Mouse (Mus musculus): ENCODE data around the gene Desi1. TPM values are rescaled to one million over a fixed set of nuclear protein-coding genes. Genes with fewer than 3 reads are reported as not detected.

Gene Desi1
- total and polyA plus RNA-seq, 3 experiments, result 10.0 to 47.3 (median 10.9) TPM

GRCm38 (mm10) chr15:81966062-81966829 is 67.4 kb downstream of the Desi1 start:
- no peak for DNase-seq (ENCODE audit: extremely low read depth)
- dilution Hi-C loops (cut with MboI; ENCODE audit: extremely low pct_ligation_motif_present, extremely low pct_unique_long_range_greater_than_20kb, low sequenced_read_pairs), result no loop called here

GRCm38 (mm10) chr15:81964980-81965545 is 68.6 kb downstream of the Desi1 start:
- dilution Hi-C loops (cut with MboI; ENCODE audit: extremely low pct_ligation_motif_present, extremely low pct_unique_long_range_greater_than_20kb, low sequenced_read_pairs), result no loop called here
- TF ChIP-seq ZNF384 (IDR thresholded peaks at IDR 0.05; ENCODE audit: low read depth, low read length), result no peak
- 0 out of 2 replicates have a peak, but pooled peaks have one; percentile 22 for TF ChIP-seq BHLHE40 (IDR thresholded peaks at IDR 0.05; ENCODE audit: low read depth, low read length)
- no peak overlapping the region for H3K4me3 ChIP-seq (replicated peaks in 1 of 3; ENCODE audit: low read depth in 2 of 3, low read length in 2 of 3, poor library complexity in 1 of 3)
- peak; percentile 40 for DNase-seq (ENCODE audit: extremely low read depth)
- H3K27me3 ChIP-seq (replicated peaks), result no peaks in the 10 kb centered on the region
- no peak overlapping the region for H3K4me2 ChIP-seq (ENCODE audit: insufficient read depth, low read depth, poor library complexity, severe bottlenecking)
- H3K79me2 ChIP-seq (replicated peaks; ENCODE audit: control insufficient read depth, extremely low read depth, insufficient read depth, poor library complexity, severe bottlenecking), result no peaks in the 10 kb centered on the region
- H3K9ac ChIP-seq (ENCODE audit: insufficient read depth, low read depth), result no peak overlapping the region
- in situ Hi-C loops (cut with MboI; ENCODE audit: low pct_ligation_motif_present, low pct_unique_long_range_greater_than_20kb, low sequenced_read_pairs), result no loop called here
- H3K4me1 ChIP-seq (ENCODE audit: control insufficient read depth in 1 of 2, insufficient read depth in 2 of 2), result peaks cover 26 to 51% of the 10 kb centered on the region in 2 experiments
- H3K9me3 ChIP-seq (replicated peaks; ENCODE audit: low read length), result peaks cover 3% of the 10 kb centered on the region
- no peaks in the 10 kb centered on the region for H3K36me3 ChIP-seq (replicated peaks in 1 of 2; ENCODE audit: control insufficient read depth in 1 of 2, insufficient read depth in 1 of 2, low read length in 1 of 2)
- H3K27ac ChIP-seq (ENCODE audit: insufficient read depth, low read depth), result no peak overlapping the region

More at GRCm38 (mm10) chr15:81966062-81966829, 67.4 kb downstream of the Desi1 start:
- peaks cover 3% of the 10 kb centered on the region for H3K9me3 ChIP-seq (replicated peaks; ENCODE audit: low read length)
- H3K79me2 ChIP-seq (replicated peaks; ENCODE audit: control insufficient read depth, extremely low read depth, insufficient read depth, poor library complexity, severe bottlenecking), result no peaks in the 10 kb centered on the region
- no peak for TF ChIP-seq TBP (conservative IDR thresholded peaks at IDR 0.05; ENCODE audit: low read depth, low read length)
- TF ChIP-seq ETS1 (conservative IDR thresholded peaks at IDR 0.05; ENCODE audit: low read depth, low read length), result no peak; the same call in 1 of the 2 replicates
- no peak for TF ChIP-seq ZC3H11A (IDR thresholded peaks at IDR 0.05; ENCODE audit: low read depth, low read length)
- no peak for TF ChIP-seq USF1 (IDR thresholded peaks at IDR 0.05; ENCODE audit: low read depth, low read length)
- no peak for TF ChIP-seq MAZ (IDR thresholded peaks at IDR 0.05; ENCODE audit: low read depth, low read length)
- no peak for TF ChIP-seq CHD2 (IDR thresholded peaks at IDR 0.05; ENCODE audit: low read length)
- TF ChIP-seq IRF4 (IDR thresholded peaks at IDR 0.05; ENCODE audit: low read depth, low read length), result 0 out of 2 replicates have a peak, but pooled peaks have one; percentile 17
- no peak for TF ChIP-seq MAX (IDR thresholded peaks at IDR 0.05; ENCODE audit: low read length)
- no peak for TF ChIP-seq EP300 (IDR thresholded peaks at IDR 0.05; ENCODE audit: low read length)
- no peak for TF ChIP-seq MYC (IDR thresholded peaks at IDR 0.05; ENCODE audit: low read depth, low read length)
- no peak for TF ChIP-seq CHD1 (IDR thresholded peaks at IDR 0.05; ENCODE audit: low read depth, low read length)
- no peak for TF ChIP-seq RCOR1 (conservative IDR thresholded peaks at IDR 0.05; ENCODE audit: low read depth, low read length)
- TF ChIP-seq BHLHE40 (IDR thresholded peaks at IDR 0.05; ENCODE audit: low read depth, low read length), result peak; percentile 12; the same call in 1 of the 2 replicates
- no peak for TF ChIP-seq TCF12 (IDR thresholded peaks at IDR 0.05; ENCODE audit: low read depth, low read length)
- no peak for TF ChIP-seq ZNF384 (IDR thresholded peaks at IDR 0.05; ENCODE audit: low read depth, low read length)
- TF ChIP-seq JUN (IDR thresholded peaks at IDR 0.05; ENCODE audit: insufficient read depth, low read depth, low read length), result no peak
- 0 out of 2 replicates have a peak, but pooled peaks have one; percentile 14 for TF ChIP-seq ELF1 (IDR thresholded peaks at IDR 0.05; ENCODE audit: low read depth, low read length)
- TF ChIP-seq NRF1 (IDR thresholded peaks at IDR 0.05; ENCODE audit: low read depth, low read length), result no peak
- TF ChIP-seq RAD21 (IDR thresholded peaks at IDR 0.05; ENCODE audit: low read depth, low read length), result no peak
- TF ChIP-seq GABPA (IDR thresholded peaks at IDR 0.05; ENCODE audit: insufficient replicate concordance, low read depth, low read length), result no peak
- TF ChIP-seq NELFE (IDR thresholded peaks at IDR 0.05; ENCODE audit: low read depth, low read length), result no peak
- in situ Hi-C loops (cut with MboI; ENCODE audit: low pct_ligation_motif_present, low pct_unique_long_range_greater_than_20kb, low sequenced_read_pairs), result no loop called here
- no peak overlapping the region for H3K4me3 ChIP-seq (replicated peaks in 1 of 3; ENCODE audit: low read depth in 2 of 3, low read length in 2 of 3, poor library complexity in 1 of 3)
- peak overlapping the region; percentile 23; the same call in 1 of the 2 replicates for H3K9ac ChIP-seq (ENCODE audit: insufficient read depth, low read depth)
- no peaks in the 10 kb centered on the region for H3K27me3 ChIP-seq (replicated peaks)
- no peak overlapping the region for H3K4me2 ChIP-seq (ENCODE audit: insufficient read depth, low read depth, poor library complexity, severe bottlenecking)
- no peak overlapping the region for H3K27ac ChIP-seq (ENCODE audit: insufficient read depth, low read depth)
- no peaks in the 10 kb centered on the region for H3K36me3 ChIP-seq (replicated peaks in 1 of 2; ENCODE audit: control insufficient read depth in 1 of 2, insufficient read depth in 1 of 2, low read length in 1 of 2)
- H3K4me1 ChIP-seq (ENCODE audit: control insufficient read depth in 1 of 2, insufficient read depth in 2 of 2), result peaks cover 26 to 58% of the 10 kb centered on the region in 2 experiments

Measured in CH12.LX (cell line).